Mouse (Mus musculus) ES-E14 (cell line): Measurements from ENCODE around the gene Shq1.

ENCODE experiments used
- CHD2 ChIP-seq: IDR thresholded peaks from 2 replicates; pipeline ENCODE4 v1.6.1; 2014; ENCODE audit warnings: mild to moderate bottlenecking, low read depth, low read length, inconsistent platforms
- HCFC1 ChIP-seq: IDR thresholded peaks from 2 replicates; pipeline ENCODE4 v1.6.1; 2012; ENCODE audit warnings: low read length, inconsistent platforms, borderline replicate concordance; ENCODE audit not compliant: insufficient read depth
- ZNF384 ChIP-seq: IDR thresholded peaks from 2 replicates; pipeline ENCODE4 v1.6.1; 2012; ENCODE audit warnings: low read depth, low read length, inconsistent platforms

GRCm38 (mm10) chr6:100619309-100619708 lies 51.6 kb downstream of the Shq1 start:
- TF ChIP-seq ZNF384 (no peak), CHD2 (no peak), HCFC1 (no peak)
